Mouse (Mus musculus) heart, postnatal 0 days (tissue): ENCODE results near the gene Tmco5.

Source experiments
- CTCF ChIP-seq: IDR thresholded peaks from 2 replicates; pipeline ENCODE4 v1.5.1; 2016; ENCODE audit warnings: antibody characterized with exemption, control low read depth, low read depth
- EP300 ChIP-seq: IDR thresholded peaks from 2 replicates; pipeline ENCODE4 v1.6.1; 2016; ENCODE audit warnings: antibody characterized with exemption, low read depth

- TF ChIP-seq CTCF (no peak), EP300 (no peak)
These were observed 28.4 kb upstream of the Tmco5 start for GRCm38 (mm10) chr2:116849980-116850636.
